Comparison of ENCODE assay signal across 8 mouse cellular contexts in genomic region chr6:24627586-24628030, GRCm38 (mm10). TPM values are rescaled to one million over a fixed set of nuclear protein-coding genes. Genes with fewer than 3 reads are reported as not detected.
A peak's percentile ranks its signal among the peaks of the same experiment; 100 is the strongest.
DNase-seq lines count a peak whose midpoint lies in the region; ATAC-seq and TF ChIP-seq lines count a peak whose summit lies in the region.

No protein-coding gene starts in this region.

- 66% methylated on average over 5 of the region's 5 CpGs for WGBS in heart, embryonic 10.5 days
- WGBS in bone marrow, adult 2 months: 62% methylated on average over 5 of the region's 5 CpGs
- WGBS in embryonic facial prominence, embryonic 14.5 days: 67% methylated on average over 5 of the region's 5 CpGs
- WGBS in hindbrain, embryonic 15.5 days: 73% methylated on average over 5 of the region's 5 CpGs
- WGBS in midbrain, embryonic 10.5 days: 67% methylated on average over 5 of the region's 5 CpGs

- H3K4me3 ChIP-seq in heart, embryonic 10.5 days: no peak overlapping the region
- no peak overlapping the region for H3K4me3 ChIP-seq in bone marrow, adult 2 months (replicated peaks; ENCODE audit: control insufficient read depth, low read depth, low read length)
- H3K4me3 ChIP-seq in embryonic facial prominence, embryonic 14.5 days (ENCODE audit: low read depth, low read length): no peak overlapping the region
- H3K4me3 ChIP-seq in hindbrain, embryonic 15.5 days: no peak overlapping the region
- H3K4me3 ChIP-seq in midbrain, embryonic 10.5 days: no peak overlapping the region

- TF ChIP-seq POLR2A in bone marrow, adult 2 months (IDR thresholded peaks at IDR 0.05; ENCODE audit: borderline replicate concordance, control insufficient read depth, low read depth, low read length): no peak

- TF ChIP-seq CTCF in bone marrow, adult 2 months (IDR thresholded peaks at IDR 0.05; ENCODE audit: control insufficient read depth, insufficient read depth, low read length): 0 out of 2 replicates have a peak, but pooled peaks have one; percentile 33

- peak; percentile 57 for ATAC-seq in embryonic facial prominence, embryonic 14.5 days (ENCODE audit: low read depth)
- peak; percentile 73 for ATAC-seq in hindbrain, embryonic 15.5 days (ENCODE audit: low FRiP score, low read depth)

- peak; percentile 54 to 83 for DNase-seq in heart, adult 18-20 months
- DNase-seq in heart, embryonic 10.5 days (ENCODE audit: low spot score): no peak
- peak; percentile 79 for DNase-seq in embryonic facial prominence, embryonic 14.5 days (ENCODE audit: low spot score)
- peak; percentile 13 to 67 for DNase-seq in layer of hippocampus, postnatal 25 days (ENCODE audit: extremely low spot score in 1 of 2, low spot score in 1 of 2)
- peak; percentile 32 for DNase-seq in midbrain, embryonic 10.5 days (ENCODE audit: low spot score)
- DNase-seq in spleen, postnatal 4 days (ENCODE audit: low spot score in 2 of 2): peak; percentile 31 to 65

- H3K9ac ChIP-seq in embryonic facial prominence, embryonic 14.5 days (ENCODE audit: low read depth, low read length): no peak overlapping the region
- H3K9ac ChIP-seq in hindbrain, embryonic 15.5 days: no peak overlapping the region

- H3K27ac ChIP-seq in heart, embryonic 10.5 days: no peak overlapping the region
- no peak overlapping the region for H3K27ac ChIP-seq in bone marrow, adult 2 months (ENCODE audit: control insufficient read depth, insufficient read depth, low read depth, low read length, poor library complexity)
- H3K27ac ChIP-seq in embryonic facial prominence, embryonic 14.5 days (replicated peaks; ENCODE audit: low read depth, low read length): no peak overlapping the region
- H3K27ac ChIP-seq in hindbrain, embryonic 15.5 days (replicated peaks): no peak overlapping the region
- H3K27ac ChIP-seq in midbrain, embryonic 10.5 days (replicated peaks): no peak overlapping the region

- no peaks in the 10 kb centered on the region for H3K27me3 ChIP-seq in heart, embryonic 10.5 days (ENCODE audit: insufficient read depth, poor library complexity, severe bottlenecking)
- no peaks in the 10 kb centered on the region for H3K27me3 ChIP-seq in embryonic facial prominence, embryonic 14.5 days (replicated peaks; ENCODE audit: control insufficient read depth, insufficient read depth, low read length)
- H3K27me3 ChIP-seq in hindbrain, embryonic 15.5 days: no peaks in the 10 kb centered on the region
- H3K27me3 ChIP-seq in midbrain, embryonic 10.5 days (ENCODE audit: low read depth, poor library complexity, severe bottlenecking): no peaks in the 10 kb centered on the region

- H3K36me3 ChIP-seq in heart, embryonic 10.5 days: peaks cover 24% of the 10 kb centered on the region
- peaks cover 20% of the 10 kb centered on the region for H3K36me3 ChIP-seq in embryonic facial prominence, embryonic 14.5 days (ENCODE audit: control insufficient read depth, insufficient read depth, low read length)
- H3K36me3 ChIP-seq in hindbrain, embryonic 15.5 days: peaks cover 7% of the 10 kb centered on the region; the same call in 1 of the 2 replicates
- peaks cover 41% of the 10 kb centered on the region for H3K36me3 ChIP-seq in midbrain, embryonic 10.5 days

- no peak overlapping the region for H3K4me2 ChIP-seq in embryonic facial prominence, embryonic 14.5 days (ENCODE audit: low read depth, low read length)
- H3K4me2 ChIP-seq in hindbrain, embryonic 15.5 days: no peak overlapping the region

- peaks cover 8% of the 10 kb centered on the region for H3K4me1 ChIP-seq in heart, embryonic 10.5 days
- no peaks in the 10 kb centered on the region for H3K4me1 ChIP-seq in bone marrow, adult 2 months (ENCODE audit: control insufficient read depth, insufficient read depth, low read length)
- H3K4me1 ChIP-seq in embryonic facial prominence, embryonic 14.5 days (ENCODE audit: control insufficient read depth, insufficient read depth, low read length): no peaks in the 10 kb centered on the region
- no peaks in the 10 kb centered on the region for H3K4me1 ChIP-seq in hindbrain, embryonic 15.5 days (replicated peaks)
- no peaks in the 10 kb centered on the region for H3K4me1 ChIP-seq in midbrain, embryonic 10.5 days

- no peaks in the 10 kb centered on the region for H3K9me3 ChIP-seq in heart, embryonic 10.5 days
- no peaks in the 10 kb centered on the region for H3K9me3 ChIP-seq in embryonic facial prominence, embryonic 14.5 days (ENCODE audit: control insufficient read depth, low read length)
- H3K9me3 ChIP-seq in hindbrain, embryonic 15.5 days: no peaks in the 10 kb centered on the region
- H3K9me3 ChIP-seq in midbrain, embryonic 10.5 days (replicated peaks): no peaks in the 10 kb centered on the region

RNA-seq across cellular contexts. Expression of gene Lmod2, which starts 30.0 kb away (rescaled TPM):
- 100 to 1,000 TPM; 861 to 872 TPM for total RNA-seq in heart, adult 18-20 months (2021)
- polyA plus RNA-seq in heart, embryonic 10.5 days (2016; fragmentation: Nextera tagmentation; extraction: Ambion mirVana): 19.9 and 36.7 TPM in 2 replicates
- polyA plus RNA-seq in bone marrow, adult 2 months (2011; ENCODE audit: insufficient read depth, insufficient read length, low replicate concordance, missing spikeins): 1.8 TPM in 1 of 2 replicates, not detected in the other
- 5.6 and 10.7 TPM in 2 replicates for polyA plus RNA-seq in embryonic facial prominence, embryonic 14.5 days (2014; fragmentation: Nextera tagmentation; extraction: Ambion mirVana)
- polyA plus RNA-seq in hindbrain, embryonic 15.5 days (2015; fragmentation: Nextera tagmentation; extraction: Ambion mirVana): not detected in 2 replicates
- not detected for total RNA-seq in layer of hippocampus, postnatal 25 days (2021)
- polyA plus RNA-seq in midbrain, embryonic 10.5 days (2016; fragmentation: Nextera tagmentation; extraction: Ambion mirVana): 0.15 TPM in 1 of 2 replicates, not detected in the other

RNA-seq across cellular contexts. Expression of gene Wasl, which starts 37.2 kb away (rescaled TPM):
- total RNA-seq in heart, adult 18-20 months (2021): 10 to 100 TPM; 26.5 to 26.9 TPM
- polyA plus RNA-seq in heart, embryonic 10.5 days (2016; fragmentation: Nextera tagmentation; extraction: Ambion mirVana): 56.5 and 61.6 TPM in 2 replicates
- 4.0 and 14.5 TPM in 2 replicates for polyA plus RNA-seq in bone marrow, adult 2 months (2011; ENCODE audit: insufficient read depth, insufficient read length, low replicate concordance, missing spikeins)
- 46.2 and 51.1 TPM in 2 replicates for polyA plus RNA-seq in embryonic facial prominence, embryonic 14.5 days (2014; fragmentation: Nextera tagmentation; extraction: Ambion mirVana)
- polyA plus RNA-seq in hindbrain, embryonic 15.5 days (2015; fragmentation: Nextera tagmentation; extraction: Ambion mirVana): 61.8 and 67.1 TPM in 2 replicates
- total RNA-seq in layer of hippocampus, postnatal 25 days (2021): 100 to 1,000 TPM; 137 to 141 TPM
- 60.9 and 62.0 TPM in 2 replicates for polyA plus RNA-seq in midbrain, embryonic 10.5 days (2016; fragmentation: Nextera tagmentation; extraction: Ambion mirVana)
